Mouse (Mus musculus) heart, embryonic 11.5 days (tissue): ENCODE measurements around the gene Hsd3b7. TPM values are rescaled to one million over a fixed set of nuclear protein-coding genes. Genes with fewer than 3 reads are reported as not detected.
"Not testable (repeated sequence)": the region's sequence is repeated elsewhere in the genome, so short reads cannot be mapped to it uniquely, and the experiment has no call there.

Source experiments
- ATAC-seq: fragments of 200-750 bp; cut with Nextera tagmentation; replicated peaks from 2 replicates; pipeline ENCODE4 v1.8.0; 2017; ENCODE audit warnings: moderate library complexity; ENCODE audit not compliant: insufficient number of reproducible peaks, low FRiP score, low TSS enrichment
- H3K27ac ChIP-seq: fragments of 300-500 bp; sonication (generic); 2 replicates; pipeline ENCODE4 v1.5.1; 2014; ENCODE audit warnings: mild to moderate bottlenecking, low read depth, low read length
- H3K27me3 ChIP-seq: fragments of 300-500 bp; sonication (generic); 2 replicates; pipeline ENCODE4 v1.6.1; 2014; ENCODE audit warnings: mild to moderate bottlenecking, low read length, mixed read lengths; ENCODE audit not compliant: control insufficient read depth, insufficient read depth
- H3K36me3 ChIP-seq: fragments of 300-500 bp; sonication (generic); 2 replicates; pipeline ENCODE4 v1.6.1; 2014; ENCODE audit warnings: mild to moderate bottlenecking, low read length, moderate library complexity, mixed read lengths; ENCODE audit not compliant: control insufficient read depth, insufficient read depth
- H3K4me1 ChIP-seq: fragments of 300-500 bp; sonication (generic); 2 replicates; pipeline ENCODE4 v1.6.1; 2014; ENCODE audit warnings: low read length; ENCODE audit not compliant: control insufficient read depth, insufficient read depth
- H3K4me2 ChIP-seq: fragments of 300-500 bp; sonication (generic); 2 replicates; pipeline ENCODE4 v1.6.1; 2014; ENCODE audit warnings: mild to moderate bottlenecking, moderate library complexity
- H3K4me3 ChIP-seq: fragments of 300-500 bp; sonication (generic); 2 replicates; pipeline ENCODE4 v1.5.1; 2014; ENCODE audit warnings: low read depth, low read length
- H3K9ac ChIP-seq: fragments of 300-500 bp; sonication (generic); 2 replicates; pipeline ENCODE4 v1.6.1; 2014; ENCODE audit warnings: mild to moderate bottlenecking, low read depth, low read length, moderate library complexity
- H3K9me3 ChIP-seq: fragments of 300-500 bp; sonication (generic); replicated peaks from 2 replicates; pipeline ENCODE4 v1.6.1; 2016; ENCODE audit warnings: low read length; ENCODE audit not compliant: control insufficient read depth
- WGBS: fragments of 180-500 bp; shearing (Covaris S2); extraction: QIAGEN DNeasy Blood & Tissue Kit; methylation state at CpG from one replicate; pipeline ENCODE4 v1.1.7; 2014; ENCODE audit not compliant: insufficient replicate concordance; 5-methylcytosine and 5-hydroxymethylcytosine counted together
- polyA plus RNA-seq: library from polyadenylated mRNA; unstranded; fragments of >200 nt; fragmentation: Nextera tagmentation; extraction: Ambion mirVana; gene quantifications from 2 replicates; pipeline ENCODE4 v1.2.1, GENCODE M21; 2014

The Hsd3b7 gene
- polyA plus RNA-seq, 1 experiment from 2014 or later: 18.1 TPM

- 74% methylated on average over 5 of the region's 5 CpGs for WGBS
- Histone ChIP-seq H3K9ac (no peak overlapping the region), H3K27ac (no peak overlapping the region)
Observed at GRCm38 (mm10) chr7:127771262-127771661, 29.1 kb upstream of the Hsd3b7 start.

GRCm38 (mm10) chr7:127772080-127772479 lies 28.3 kb upstream of the Hsd3b7 start:
- H3K4me2 ChIP-seq: no peak overlapping the region
- H3K4me3 ChIP-seq: no peak overlapping the region
- H3K9me3 ChIP-seq: no peaks in the 10 kb centered on the region
- no peak overlapping the region for H3K27ac ChIP-seq
- peaks cover 22% of the 10 kb centered on the region for H3K4me1 ChIP-seq
- H3K9ac ChIP-seq: no peak overlapping the region
- peaks cover 8% of the 10 kb centered on the region for H3K36me3 ChIP-seq
- ATAC-seq: no peak
- no peaks in the 10 kb centered on the region for H3K27me3 ChIP-seq
- 75% methylated on average over 3 of the region's 3 CpGs for WGBS

More at GRCm38 (mm10) chr7:127771262-127771661, 29.1 kb upstream of the Hsd3b7 start:
- Histone ChIP-seq H3K4me2 (peak overlapping the region; percentile 2; the same call in 1 of the 2 replicates), H3K27me3 (no peaks in the 10 kb centered on the region), H3K36me3 (peaks cover 8% of the 10 kb centered on the region), H3K4me1 (peaks cover 22% of the 10 kb centered on the region), H3K4me3 (no peak overlapping the region), H3K9me3 (no peaks in the 10 kb centered on the region)
- ATAC-seq: no peak

GRCm38 (mm10) chr7:127772557-127772956 lies 27.8 kb upstream of the Hsd3b7 start:
- no peaks in the 10 kb centered on the region for H3K27me3 ChIP-seq
- peaks cover 5% of the 10 kb centered on the region for H3K36me3 ChIP-seq
- ATAC-seq: no peak
- H3K27ac ChIP-seq: no peak overlapping the region
- no peak overlapping the region for H3K9ac ChIP-seq
- peaks cover 22% of the 10 kb centered on the region for H3K4me1 ChIP-seq
- H3K4me3 ChIP-seq: no peak overlapping the region
- H3K4me2 ChIP-seq: no peak overlapping the region
- no peaks in the 10 kb centered on the region for H3K9me3 ChIP-seq
- WGBS: 88% methylated on average over 1 of the region's 1 CpGs

- Histone ChIP-seq H3K4me1 (peaks cover 30% of the 10 kb centered on the region), H3K9me3 (no peaks in the 10 kb centered on the region), H3K4me2 (no peak overlapping the region), H3K9ac (no peak overlapping the region), H3K4me3 (no peak overlapping the region), H3K27me3 (no peaks in the 10 kb centered on the region), H3K36me3 (no peaks in the 10 kb centered on the region; the same call in 1 of the 2 replicates), H3K27ac (no peak overlapping the region)
- ATAC-seq: no peak
- WGBS: 41% methylated on average over 9 of the region's 9 CpGs
Observed at GRCm38 (mm10) chr7:127773664-127774384, 26.6 kb upstream of the Hsd3b7 start.

- not testable (repeated sequence) for ATAC-seq, H3K9me3 ChIP-seq, H3K36me3 ChIP-seq, H3K27me3 ChIP-seq
- WGBS: 74% methylated on average over 7 of the region's 7 CpGs
- peak overlapping the region; percentile 99 for H3K27ac ChIP-seq
- H3K4me1 ChIP-seq: peaks cover 13% of the 10 kb centered on the region
- peak overlapping the region; percentile 93 for H3K4me3 ChIP-seq
- H3K9ac ChIP-seq: peak overlapping the region; percentile 88
- H3K4me2 ChIP-seq: peak overlapping the region; percentile 84
Observed at GRCm38 (mm10) chr7:127775837-127776236, 24.6 kb upstream of the Hsd3b7 start.

- H3K9ac ChIP-seq: peak within 1 kb of the TSS; percentile 88
- ATAC-seq: peak; percentile 50; the same call in 1 of the 2 replicates
- no peaks in the 10 kb centered on the region for H3K9me3 ChIP-seq
- WGBS: under 1% methylated on average over 23 of the region's 23 CpGs
- no peaks in the 10 kb centered on the region for H3K27me3 ChIP-seq
- H3K4me2 ChIP-seq: peak within 1 kb of the TSS; percentile 84
- peaks cover 12% of the 10 kb centered on the region for H3K36me3 ChIP-seq
- peak within 1 kb of the TSS; percentile 93 for H3K4me3 ChIP-seq
- peak within 1 kb of the TSS; percentile 99 for H3K27ac ChIP-seq
- H3K4me1 ChIP-seq: 0 out of 2 replicates have a peak, but pooled peaks cover 11% of the 10 kb centered on the region
Observed at GRCm38 (mm10) chr7:127776426-127776825, 24.0 kb upstream of the Hsd3b7 start, which contains the start of gene Setd1a. Gene Setd1a (plus strand): TSS chr7:127776670.

GRCm38 (mm10) chr7:127776878-127777473 lies 23.4 kb upstream of the Hsd3b7 start:
- Histone ChIP-seq H3K27me3 (no peaks in the 10 kb centered on the region), H3K4me3 (peak overlapping the region; percentile 93), H3K9me3 (no peaks in the 10 kb centered on the region), H3K4me1 (0 out of 2 replicates have a peak, but pooled peaks cover 11% of the 10 kb centered on the region), H3K4me2 (peak overlapping the region; percentile 84), H3K9ac (peak overlapping the region; percentile 88), H3K27ac (peak overlapping the region; percentile 99), H3K36me3 (peaks cover 12% of the 10 kb centered on the region)
- WGBS: under 1% methylated on average over 68 of the region's 70 CpGs
- peak; percentile 88 for ATAC-seq

GRCm38 (mm10) chr7:127777474-127778266 lies 22.7 kb upstream of the Hsd3b7 start:
- H3K4me2 ChIP-seq: peak overlapping the region; percentile 84
- H3K36me3 ChIP-seq: peaks cover 14% of the 10 kb centered on the region
- 3% methylated on average over 53 of the region's 66 CpGs for WGBS
- 0 out of 2 replicates have a peak, but pooled peaks cover 11% of the 10 kb centered on the region for H3K4me1 ChIP-seq
- ATAC-seq: peak; percentile 58
- peak overlapping the region; percentile 99 for H3K27ac ChIP-seq
- peak overlapping the region; percentile 88 for H3K9ac ChIP-seq
- no peaks in the 10 kb centered on the region for H3K9me3 ChIP-seq
- peak overlapping the region; percentile 93 for H3K4me3 ChIP-seq
- H3K27me3 ChIP-seq: no peaks in the 10 kb centered on the region
